Mouse (Mus musculus) CH12.LX (cell line): ENCODE results near the gene Pum2.

Experiments used
- E2F4 ChIP-seq: IDR thresholded peaks from 2 replicates; pipeline ENCODE4 v1.6.1; 2011; ENCODE audit warnings: low read depth, low read length, improper control_type of control experiment; ENCODE audit not compliant: insufficient replicate concordance
- IRF4 ChIP-seq: IDR thresholded peaks from 2 replicates; pipeline ENCODE4 v1.6.1; 2014; ENCODE audit warnings: low read depth, mild to moderate bottlenecking, inconsistent platforms, low read length, improper control_type of control experiment
- MAX ChIP-seq: IDR thresholded peaks from 2 replicates; pipeline ENCODE4 v1.6.1; 2011; ENCODE audit warnings: low read length, improper control_type of control experiment
- POLR2A ChIP-seq: IDR thresholded peaks from 2 replicates; pipeline ENCODE4 v1.6.1; 2011; ENCODE audit warnings: low read depth, mild to moderate bottlenecking, improper control_type of control experiment, low read length
- TCF12 ChIP-seq: IDR thresholded peaks from 2 replicates; pipeline ENCODE4 v1.6.1; 2014; ENCODE audit warnings: low read depth, mild to moderate bottlenecking, inconsistent platforms, low read length, improper control_type of control experiment
- ZMIZ1 ChIP-seq: IDR thresholded peaks from 2 replicates; pipeline ENCODE4 v1.6.1; 2012; ENCODE audit warnings: low read depth, mild to moderate bottlenecking, inconsistent platforms, low read length, improper control_type of control experiment

- TF ChIP-seq IRF4 (no peak), MAX (no peak), ZMIZ1 (no peak), TCF12 (no peak), POLR2A (no peak), E2F4 (no peak)
Measured at GRCm38 (mm10) chr12:8641425-8641735, 32.6 kb upstream of the Pum2 start.
